Mouse (Mus musculus): Measurements from ENCODE around the gene Cacna1g. TPM values are rescaled to one million over a fixed set of nuclear protein-coding genes. Genes with fewer than 3 reads are reported as not detected.

The Cacna1g gene
- total and polyA plus RNA-seq, 3 experiments = 0.49 to 38.4 TPM; not detected in 1

DNA sequence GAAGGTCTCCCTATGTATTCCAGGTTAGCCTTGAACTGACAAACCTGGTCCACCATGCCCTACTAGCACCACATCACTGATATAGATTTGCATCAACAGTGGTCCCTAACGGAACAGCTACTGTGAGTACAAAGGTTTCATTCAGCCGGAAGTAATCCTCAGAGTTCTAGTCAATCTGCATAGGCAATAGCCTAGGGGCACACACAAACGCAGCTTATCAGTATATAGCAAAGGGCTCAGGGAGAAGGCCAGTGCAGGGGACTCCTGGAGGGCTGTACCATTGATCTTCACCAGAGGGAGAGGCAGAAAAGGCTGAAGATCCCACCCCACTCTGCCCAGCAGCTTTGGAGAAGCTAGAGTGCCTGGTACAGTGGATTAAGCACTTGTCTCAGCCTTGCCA, 27.0 kb downstream of the Cacna1g start:
- Histone ChIP-seq H3K36me3 (replicated peaks) (no peaks in the 10 kb centered on the region), H3K9me3 (replicated peaks) (no peaks in the 10 kb centered on the region), H3K4me1 (ENCODE audit: insufficient read depth, low read depth, low read length) (no peaks in the 10 kb centered on the region), H3K4me3 (ENCODE audit: low read depth, low read length) (no peak overlapping the region), H3K27me3 (ENCODE audit: insufficient read depth, low read length) (peaks cover 21% of the 10 kb centered on the region)
- ATAC-seq (ENCODE audit: extremely low read depth, insufficient number of reproducible peaks, low FRiP score, poor library complexity, severe bottlenecking) = no peak
- DNase-seq (ENCODE audit: low spot score) = no peak
- TF ChIP-seq TAL1 (conservative IDR thresholded peaks at IDR 0.05; ENCODE audit: low read depth, low read length) = no peak
- TF ChIP-seq GATA2 (IDR thresholded peaks at IDR 0.05; ENCODE audit: borderline replicate concordance, low read depth, low read length) = no peak
- no peak for TF ChIP-seq GATA1 (IDR thresholded peaks at IDR 0.05; ENCODE audit: borderline replicate concordance, low read length)
- no peak for TF ChIP-seq CTCF (IDR thresholded peaks at IDR 0.05; ENCODE audit: low read depth, low read length)
- TF ChIP-seq POLR2AphosphoS5 (IDR thresholded peaks at IDR 0.05; ENCODE audit: insufficient replicate concordance, low read depth, low read length) = no peak

DNA sequence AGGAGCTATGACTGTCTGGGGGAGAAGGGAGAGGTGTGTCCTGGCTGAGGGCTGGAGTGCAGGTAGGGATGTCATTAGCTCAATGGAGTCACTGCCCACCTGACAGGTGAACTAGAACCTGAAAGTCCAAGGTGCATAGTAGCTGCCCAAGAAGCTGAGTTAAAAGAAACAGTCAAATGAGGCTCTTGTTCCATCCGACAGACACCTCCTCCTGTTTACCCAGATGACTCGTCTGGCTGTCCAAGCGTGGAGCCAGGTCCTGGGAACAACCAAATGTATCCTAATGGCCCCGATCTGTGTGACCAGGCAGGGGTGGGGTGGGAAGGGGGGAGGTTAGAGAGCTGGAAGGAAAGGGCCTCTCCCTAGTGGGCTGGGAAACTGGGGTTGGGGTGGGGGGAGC, 28.7 kb downstream of the Cacna1g start:
- no peak for DNase-seq (ENCODE audit: low spot score)
- no peaks in the 10 kb centered on the region for H3K9me3 ChIP-seq (replicated peaks)
- peaks cover 14% of the 10 kb centered on the region for H3K27me3 ChIP-seq (ENCODE audit: insufficient read depth, low read length)
- ATAC-seq (ENCODE audit: extremely low read depth, insufficient number of reproducible peaks, low FRiP score, poor library complexity, severe bottlenecking) = no peak
- H3K4me1 ChIP-seq (ENCODE audit: insufficient read depth, low read depth, low read length) = no peaks in the 10 kb centered on the region
- no peak overlapping the region for H3K4me3 ChIP-seq (ENCODE audit: low read depth, low read length)
- TF ChIP-seq GATA1 (IDR thresholded peaks at IDR 0.05; ENCODE audit: borderline replicate concordance, low read length) (no peak), POLR2AphosphoS5 (IDR thresholded peaks at IDR 0.05; ENCODE audit: insufficient replicate concordance, low read depth, low read length) (no peak), CTCF (IDR thresholded peaks at IDR 0.05; ENCODE audit: low read depth, low read length) (no peak), TAL1 (conservative IDR thresholded peaks at IDR 0.05; ENCODE audit: low read depth, low read length) (no peak), GATA2 (IDR thresholded peaks at IDR 0.05; ENCODE audit: borderline replicate concordance, low read depth, low read length) (no peak)
- H3K36me3 ChIP-seq (replicated peaks) = no peaks in the 10 kb centered on the region

DNA sequence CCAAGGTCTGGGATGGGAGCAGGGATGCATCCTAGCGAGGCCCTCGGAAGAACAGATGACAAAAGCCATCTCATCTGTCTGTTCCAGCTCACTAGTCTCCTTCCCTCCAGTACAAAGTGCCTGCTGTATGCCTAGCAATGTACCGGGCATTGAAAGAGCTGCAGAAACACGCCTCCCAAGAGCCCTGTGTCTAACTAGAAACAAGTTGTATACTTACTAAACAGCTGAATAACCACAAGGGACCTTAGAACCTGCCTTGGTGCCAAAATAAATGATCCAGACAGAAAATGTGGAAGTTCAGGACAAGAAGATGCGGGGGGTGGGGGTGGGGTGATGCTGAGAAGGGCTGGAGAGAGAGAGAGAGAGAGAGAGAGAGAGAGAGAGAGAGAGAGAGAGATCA, 29.2 kb downstream of the Cacna1g start:
- DNase-seq (ENCODE audit: low spot score) (no peak), ATAC-seq (ENCODE audit: extremely low read depth, insufficient number of reproducible peaks, low FRiP score, poor library complexity, severe bottlenecking) (no peak)
- Histone ChIP-seq H3K4me3 (ENCODE audit: low read depth, low read length) (no peak overlapping the region), H3K9me3 (replicated peaks) (no peaks in the 10 kb centered on the region), H3K36me3 (replicated peaks) (no peaks in the 10 kb centered on the region), H3K27me3 (ENCODE audit: insufficient read depth, low read length) (peaks cover 14% of the 10 kb centered on the region), H3K4me1 (ENCODE audit: insufficient read depth, low read depth, low read length) (no peaks in the 10 kb centered on the region)
- no peak for TF ChIP-seq CTCF (IDR thresholded peaks at IDR 0.05; ENCODE audit: low read depth, low read length)
- no peak for TF ChIP-seq GATA1 (IDR thresholded peaks at IDR 0.05; ENCODE audit: borderline replicate concordance, low read length)

DNA sequence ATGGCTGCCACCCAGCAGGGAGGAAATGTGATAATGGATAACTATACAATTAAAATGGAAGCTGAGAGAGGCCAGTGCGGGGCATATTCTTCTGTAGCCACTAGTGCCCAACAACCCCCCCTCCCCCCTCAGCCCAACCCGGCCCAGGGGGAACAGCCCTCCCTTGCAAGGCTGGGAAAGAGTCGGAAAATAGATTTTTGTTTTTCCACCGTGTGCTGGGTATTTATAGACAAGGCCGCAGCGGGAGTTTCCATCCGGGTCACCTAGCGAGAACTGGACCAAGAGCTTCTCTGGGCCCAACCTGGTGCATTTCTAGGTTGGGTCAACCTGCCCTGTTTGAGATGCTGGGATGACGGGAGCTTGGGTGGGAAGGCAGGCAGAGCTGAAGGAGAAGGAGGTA, 32.2 kb downstream of the Cacna1g start:
- no peak overlapping the region for H3K4me3 ChIP-seq (ENCODE audit: low read depth, low read length)
- TF ChIP-seq GATA1 (IDR thresholded peaks at IDR 0.05; ENCODE audit: borderline replicate concordance, low read length) (no peak), POLR2AphosphoS5 (IDR thresholded peaks at IDR 0.05; ENCODE audit: insufficient replicate concordance, low read depth, low read length) (no peak), GATA2 (IDR thresholded peaks at IDR 0.05; ENCODE audit: borderline replicate concordance, low read depth, low read length) (no peak), TAL1 (conservative IDR thresholded peaks at IDR 0.05; ENCODE audit: low read depth, low read length) (no peak), CTCF (IDR thresholded peaks at IDR 0.05; ENCODE audit: low read depth, low read length) (no peak)
- peaks cover 21% of the 10 kb centered on the region for H3K27me3 ChIP-seq (ENCODE audit: insufficient read depth, low read length)
- no peak for DNase-seq (ENCODE audit: low spot score)
- H3K9me3 ChIP-seq (replicated peaks) = no peaks in the 10 kb centered on the region
- no peaks in the 10 kb centered on the region for H3K4me1 ChIP-seq (ENCODE audit: insufficient read depth, low read depth, low read length)
- ATAC-seq (ENCODE audit: extremely low read depth, insufficient number of reproducible peaks, low FRiP score, poor library complexity, severe bottlenecking) = no peak
- no peaks in the 10 kb centered on the region for H3K36me3 ChIP-seq (replicated peaks)

DNA sequence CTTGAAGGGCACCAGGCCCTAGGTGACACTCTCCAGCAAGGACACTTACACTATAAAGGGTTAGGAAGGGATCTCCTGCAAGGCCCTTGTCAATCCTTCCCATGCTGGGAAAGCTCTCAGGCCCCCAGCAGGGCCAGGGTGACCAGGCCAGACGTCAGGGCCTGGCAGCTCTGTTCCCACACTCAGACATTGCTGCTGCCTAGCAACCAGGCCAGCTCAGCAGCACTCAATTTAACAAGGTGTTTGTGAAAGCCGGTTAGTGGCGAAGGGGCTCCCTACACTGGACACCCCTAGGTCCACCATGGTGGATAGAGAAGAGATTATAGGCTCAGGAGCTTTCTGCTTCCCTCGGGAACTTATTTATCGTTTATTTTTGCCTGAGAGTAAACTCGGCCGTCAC, 32.9 kb downstream of the Cacna1g start:
- H3K4me3 ChIP-seq (ENCODE audit: low read depth, low read length) = no peak overlapping the region
- no peak for DNase-seq (ENCODE audit: low spot score)
- TF ChIP-seq POLR2AphosphoS5 (IDR thresholded peaks at IDR 0.05; ENCODE audit: insufficient replicate concordance, low read depth, low read length) = no peak
- no peak for TF ChIP-seq GATA2 (IDR thresholded peaks at IDR 0.05; ENCODE audit: borderline replicate concordance, low read depth, low read length)
- no peak for TF ChIP-seq GATA1 (IDR thresholded peaks at IDR 0.05; ENCODE audit: borderline replicate concordance, low read length)
- TF ChIP-seq CTCF (IDR thresholded peaks at IDR 0.05; ENCODE audit: low read depth, low read length) = no peak
- no peak for TF ChIP-seq TAL1 (conservative IDR thresholded peaks at IDR 0.05; ENCODE audit: low read depth, low read length)
- H3K9me3 ChIP-seq (replicated peaks) = no peaks in the 10 kb centered on the region
- no peaks in the 10 kb centered on the region for H3K4me1 ChIP-seq (ENCODE audit: insufficient read depth, low read depth, low read length)
- no peaks in the 10 kb centered on the region for H3K36me3 ChIP-seq (replicated peaks)
- ATAC-seq (ENCODE audit: extremely low read depth, insufficient number of reproducible peaks, low FRiP score, poor library complexity, severe bottlenecking) = no peak
- H3K27me3 ChIP-seq (ENCODE audit: insufficient read depth, low read length) = peaks cover 21% of the 10 kb centered on the region

DNA sequence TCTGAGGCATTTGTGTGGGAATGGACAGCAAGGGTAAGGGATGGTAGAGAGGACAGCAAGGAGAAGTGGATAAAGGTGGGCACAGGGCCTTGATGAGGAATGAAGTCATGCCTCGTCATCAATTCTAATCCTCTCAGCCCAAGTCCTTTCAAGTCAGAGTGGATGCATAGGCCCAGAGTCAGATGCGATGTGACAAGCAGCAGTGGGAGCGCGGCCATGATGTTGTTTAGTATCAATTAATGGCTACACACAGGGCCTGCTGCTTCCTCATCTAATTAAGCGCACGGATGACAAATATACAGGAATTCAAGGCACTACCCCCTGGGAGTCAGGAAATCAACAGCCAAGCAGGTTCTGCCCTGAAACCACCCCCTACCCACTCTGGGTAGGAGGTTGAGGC, 33.6 kb downstream of the Cacna1g start:
- no peak for DNase-seq (ENCODE audit: low spot score)

More for the DNA sequence above, 33.6 kb downstream of the Cacna1g start:
- Histone ChIP-seq H3K36me3 (replicated peaks) (no peaks in the 10 kb centered on the region), H3K27me3 (ENCODE audit: insufficient read depth, low read length) (peaks cover 21% of the 10 kb centered on the region; the same call in 1 of the 2 replicates), H3K9me3 (replicated peaks) (no peaks in the 10 kb centered on the region), H3K4me3 (ENCODE audit: low read depth, low read length) (no peak overlapping the region), H3K4me1 (ENCODE audit: insufficient read depth, low read depth, low read length) (no peaks in the 10 kb centered on the region)
- TF ChIP-seq GATA2 (IDR thresholded peaks at IDR 0.05; ENCODE audit: borderline replicate concordance, low read depth, low read length) = no peak
- no peak for TF ChIP-seq GATA1 (IDR thresholded peaks at IDR 0.05; ENCODE audit: borderline replicate concordance, low read length)
- no peak for TF ChIP-seq CTCF (IDR thresholded peaks at IDR 0.05; ENCODE audit: low read depth, low read length)
- TF ChIP-seq TAL1 (conservative IDR thresholded peaks at IDR 0.05; ENCODE audit: low read depth, low read length) = no peak
- TF ChIP-seq POLR2AphosphoS5 (IDR thresholded peaks at IDR 0.05; ENCODE audit: insufficient replicate concordance, low read depth, low read length) = no peak
- ATAC-seq (ENCODE audit: extremely low read depth, insufficient number of reproducible peaks, low FRiP score, poor library complexity, severe bottlenecking) = no peak
